Mouse (Mus musculus) cerebral cortex, adult 2 months (tissue): ENCODE measurements around the gene Mrps5.

ENCODE experiments used
- WGBS: fragments of 180-500 bp; shearing (Covaris S2); methylation state at CpG from one replicate; pipeline ENCODE4 v1.1.7; 2018; 5-methylcytosine and 5-hydroxymethylcytosine counted together

The Mrps5 gene

DNA sequence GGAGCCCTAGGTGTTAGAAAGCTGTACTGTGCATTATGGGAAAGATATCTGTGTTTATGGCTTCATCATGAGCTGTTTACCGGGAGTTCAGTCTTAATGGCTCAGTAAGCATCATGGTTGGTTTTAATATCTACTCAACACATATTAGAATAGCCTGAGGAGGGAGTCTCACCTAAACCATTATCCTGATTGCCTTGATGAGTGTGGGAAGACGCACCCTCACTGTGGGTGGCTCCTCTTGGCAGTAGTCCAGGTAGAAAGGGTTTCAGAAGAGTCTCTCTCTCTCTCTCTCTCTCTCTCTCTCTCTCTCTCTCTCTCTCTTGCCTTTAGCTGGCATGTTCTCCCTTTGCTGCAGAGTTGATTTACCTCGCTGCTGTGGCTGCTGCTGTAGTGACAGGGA is 35.0 kb downstream of the Mrps5 start:
- WGBS, result 57% methylated on average over 3 of the region's 3 CpGs

DNA sequence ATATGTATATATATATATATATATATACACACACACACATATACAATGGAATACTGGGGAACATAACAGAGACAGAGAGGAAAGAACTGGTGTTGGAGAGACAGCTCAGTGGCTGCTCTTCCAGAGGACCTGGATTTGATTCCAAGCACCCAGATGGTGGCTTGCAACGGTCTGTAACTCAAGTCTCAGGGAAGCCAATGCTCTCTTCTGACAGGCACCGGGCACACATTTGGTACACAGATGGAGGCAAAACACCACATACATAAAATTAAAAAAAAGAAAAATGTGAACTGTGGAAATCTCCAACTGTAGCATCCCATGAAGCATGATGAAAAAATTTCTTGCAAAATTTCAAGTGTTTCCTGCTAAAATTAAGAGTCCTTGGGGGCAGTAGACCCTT is 37.8 kb downstream of the Mrps5 start:
- WGBS, result 54% methylated on average over 2 of the region's 2 CpGs

GRCm38 (mm10) chr2:127625659-127626058 is 38.6 kb downstream of the Mrps5 start:
- 85% methylated on average over 5 of the region's 5 CpGs for WGBS

- WGBS, result 55% methylated on average over 6 of the region's 6 CpGs
Observed at GRCm38 (mm10) chr2:127627354-127627753, 40.3 kb downstream of the Mrps5 start.

DNA sequence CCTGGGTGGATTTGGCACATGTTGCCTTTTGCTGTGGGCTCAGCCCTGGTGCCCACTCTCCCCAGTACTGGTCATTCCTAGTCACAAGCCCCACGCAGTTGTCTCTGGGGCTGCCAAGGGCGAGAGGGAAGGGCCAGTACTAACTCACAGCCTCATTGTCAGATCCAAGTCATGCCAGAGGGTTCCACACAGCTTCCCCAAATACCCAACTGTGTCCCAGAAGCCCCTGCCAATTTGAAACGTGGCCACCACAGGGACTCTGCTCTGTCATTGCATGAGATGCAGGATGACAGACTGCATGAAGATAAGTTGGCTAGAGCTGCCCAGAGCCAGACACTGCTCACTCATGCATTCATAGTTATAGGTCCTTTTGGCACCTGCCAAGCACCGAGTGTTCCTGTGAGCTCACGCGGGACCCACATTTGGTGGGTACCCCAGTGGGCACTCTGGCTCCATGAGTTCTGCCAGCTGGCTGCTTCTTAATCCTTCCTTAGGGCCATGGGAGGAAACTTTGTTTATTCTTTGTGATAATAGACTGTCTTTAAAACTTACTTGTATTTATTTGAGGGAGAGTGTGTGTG is 41.1 kb downstream of the Mrps5 start:
- 48% methylated on average over 6 of the region's 6 CpGs for WGBS

- WGBS, result 81% methylated on average over 2 of the region's 2 CpGs
Observed at GRCm38 (mm10) chr2:127632601-127633000, 45.6 kb downstream of the Mrps5 start.

GRCm38 (mm10) chr2:127635581-127635980 is 48.6 kb downstream of the Mrps5 start:
- WGBS, result 82% methylated on average over 6 of the region's 6 CpGs

- 60% methylated on average over 9 of the region's 9 CpGs for WGBS
Observed at GRCm38 (mm10) chr2:127638973-127639372, 52.0 kb downstream of the Mrps5 start.

DNA sequence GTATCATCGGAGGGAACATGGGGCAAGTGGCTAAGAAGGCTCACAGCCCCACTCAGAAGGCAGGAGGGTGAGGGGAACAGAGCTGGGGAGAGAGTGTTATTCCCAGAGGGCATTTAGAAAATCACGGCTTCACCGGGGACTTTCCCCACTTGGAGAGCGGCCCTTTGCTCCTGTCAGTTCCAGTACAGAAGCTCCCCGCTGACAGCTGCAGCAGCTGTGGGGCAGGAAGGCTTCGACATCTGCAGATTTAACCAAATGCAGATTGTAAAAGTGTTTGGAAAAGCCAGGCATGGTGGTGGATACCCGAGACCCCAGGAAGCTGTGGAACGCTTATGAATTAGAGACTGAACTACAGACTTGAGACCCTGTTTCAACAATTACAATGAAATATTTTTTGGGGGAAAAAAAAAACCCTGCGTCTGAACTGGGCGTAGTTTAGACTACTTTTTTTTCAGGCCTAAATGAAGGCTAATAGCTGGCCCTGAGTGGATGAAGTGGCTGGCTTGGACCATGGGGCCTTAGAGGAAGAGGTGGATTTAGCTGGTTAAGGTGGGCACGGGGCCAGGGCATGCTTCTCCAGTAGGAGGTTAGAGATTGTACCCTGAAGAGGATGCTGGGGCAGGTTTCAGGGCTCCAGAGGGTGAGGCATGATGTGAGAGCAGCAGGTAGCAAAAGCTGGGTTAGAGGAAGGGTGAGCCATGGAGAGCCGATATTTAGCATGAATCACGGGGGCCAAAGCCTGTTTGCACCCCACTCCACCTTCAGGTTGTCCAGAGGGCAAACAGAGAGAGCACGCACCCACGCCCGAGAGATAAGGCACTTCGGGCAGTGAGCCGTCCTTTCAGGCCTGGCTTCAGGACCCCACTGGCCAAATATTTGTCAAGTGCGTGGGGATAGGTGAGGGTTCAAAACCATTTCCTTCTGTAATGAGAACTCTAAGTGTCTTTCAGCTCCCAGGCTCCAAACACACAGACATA is 57.0 kb downstream of the Mrps5 start:
- WGBS, result 75% methylated on average over 19 of the region's 19 CpGs

DNA sequence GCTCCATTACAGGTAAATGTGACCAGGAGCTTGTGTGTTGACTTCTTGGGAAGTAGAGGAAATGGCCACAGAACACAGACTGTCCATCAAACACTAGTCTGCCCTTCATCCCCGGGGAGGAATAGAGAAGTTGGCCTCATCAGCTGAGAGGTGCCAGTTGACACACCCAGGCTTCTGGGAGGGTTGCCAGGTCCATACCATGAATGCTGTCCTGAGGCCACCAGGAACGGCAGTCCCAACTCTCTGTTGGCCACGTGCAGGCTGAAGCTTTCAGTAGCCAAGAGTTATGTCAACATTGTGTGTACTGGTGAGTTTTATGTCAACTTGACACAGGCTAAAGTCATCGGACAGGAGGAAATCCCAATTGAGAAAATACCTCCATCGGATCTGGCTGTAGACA is 59.9 kb downstream of the Mrps5 start:
- 66% methylated on average over 5 of the region's 5 CpGs for WGBS

- 89% methylated on average over 6 of the region's 6 CpGs for WGBS
Observed at GRCm38 (mm10) chr2:127648145-127648544, 61.1 kb downstream of the Mrps5 start.

GRCm38 (mm10) chr2:127649921-127650320 is 62.9 kb downstream of the Mrps5 start:
- WGBS, result 67% methylated on average over 5 of the region's 5 CpGs

- 77% methylated on average over 5 of the region's 5 CpGs for WGBS
Observed at GRCm38 (mm10) chr2:127651601-127652000, 64.6 kb downstream of the Mrps5 start.

DNA sequence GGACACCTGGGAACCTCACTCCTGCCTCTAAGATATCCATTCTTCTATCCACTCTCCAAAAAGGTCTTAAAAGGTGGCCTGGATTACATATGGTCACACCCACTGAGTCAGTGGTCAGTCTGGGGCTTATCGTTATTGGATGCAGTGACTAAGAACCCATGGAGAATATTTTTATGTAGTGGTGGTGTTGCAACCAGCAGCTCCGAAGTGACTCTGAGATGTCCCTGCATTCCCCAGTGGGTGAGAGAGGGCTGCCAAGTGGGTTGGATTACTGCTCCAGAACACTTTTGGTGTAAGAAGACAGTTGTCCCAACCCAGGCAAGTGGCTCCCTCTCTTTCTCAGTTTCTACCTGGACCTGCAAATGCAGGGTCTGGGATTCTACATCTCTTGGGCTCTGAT is 65.8 kb downstream of the Mrps5 start:
- WGBS, result 79% methylated on average over 2 of the region's 2 CpGs

GRCm38 (mm10) chr2:127654786-127655185 is 67.8 kb downstream of the Mrps5 start:
- WGBS, result 53% methylated on average over 3 of the region's 3 CpGs

- WGBS, result 19% methylated on average over 9 of the region's 9 CpGs
Observed at GRCm38 (mm10) chr2:127655419-127655818, 68.4 kb downstream of the Mrps5 start.

- 1% methylated on average over 43 of the region's 43 CpGs for WGBS
Observed at GRCm38 (mm10) chr2:127656086-127656720, 69.2 kb downstream of the Mrps5 start, which contains the start of gene Mal. Gene Mal, minus strand, starts transcription at chr2:127656695.
